Mouse (Mus musculus): ENCODE data around the gene Fam3c.
"Not testable (repeated sequence)": the region's sequence is repeated elsewhere in the genome, so short reads cannot be mapped to it uniquely, and the experiment has no call there.

Gene Fam3c

DNA sequence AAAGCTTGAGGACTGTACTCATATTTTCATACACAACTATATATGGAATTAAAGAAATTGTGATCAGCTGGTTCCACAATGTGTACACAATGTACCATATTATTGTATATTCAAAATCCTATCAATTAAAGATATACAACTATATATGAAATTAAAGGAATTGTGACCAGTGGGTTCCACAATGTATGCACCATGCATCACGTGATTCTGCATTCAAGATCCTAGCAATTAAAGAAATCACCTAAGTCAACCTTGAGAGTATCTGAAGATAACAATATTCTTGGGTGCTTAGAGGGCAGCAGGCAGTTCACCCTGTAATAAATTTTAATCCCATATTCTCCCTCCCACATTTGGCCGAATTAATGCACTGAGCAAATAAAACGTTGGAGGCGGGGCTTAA is 90.0 kb downstream of the Fam3c start:
- in situ Hi-C loops (cut with MboI; ENCODE audit: low pct_unique_long_range_greater_than_20kb in 1 of 2, low sequenced_read_pairs in 2 of 2, unreplicated experiment in 1 of 2) = no loop called here

DNA sequence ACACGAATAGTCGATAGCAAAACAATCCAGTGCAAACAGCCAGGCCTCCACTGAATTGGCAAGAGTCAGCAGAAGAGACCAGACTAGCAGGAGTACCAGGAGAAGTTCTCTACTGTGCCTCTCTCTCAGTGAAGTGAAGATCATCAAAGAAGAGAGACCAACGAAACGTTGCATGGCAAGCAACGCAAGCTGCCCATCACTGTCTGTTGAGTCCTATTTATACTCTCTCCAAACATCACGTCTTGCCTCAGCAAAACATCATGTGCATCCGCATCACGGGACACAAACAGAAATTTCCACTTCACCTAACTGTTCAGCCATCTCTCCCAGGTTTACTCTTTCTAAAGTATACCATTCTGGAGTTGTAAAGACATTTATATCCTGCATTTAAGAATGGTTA is 91.9 kb downstream of the Fam3c start:
- in situ Hi-C loops (cut with MboI; ENCODE audit: low pct_unique_long_range_greater_than_20kb in 1 of 2, low sequenced_read_pairs in 2 of 2, unreplicated experiment in 1 of 2) = not testable (repeated sequence)

- in situ Hi-C loops (cut with MboI; ENCODE audit: low pct_unique_long_range_greater_than_20kb in 1 of 2, low sequenced_read_pairs in 2 of 2, unreplicated experiment in 1 of 2) = no loop called here
Measured at GRCm38 (mm10) chr6:22262519-22262918, 93.5 kb downstream of the Fam3c start.

- in situ Hi-C loops (cut with MboI; ENCODE audit: low pct_unique_long_range_greater_than_20kb in 1 of 2, low sequenced_read_pairs in 2 of 2, unreplicated experiment in 1 of 2) = no loop called here
Measured at GRCm38 (mm10) chr6:22258784-22259183, 97.3 kb downstream of the Fam3c start.
